Mouse (Mus musculus) cerebellum, adult 11-12 months (tissue): ENCODE measurements at regions not wholly inside any gene's neighbourhood (a gene's known extent, or its start where the extent isn't known, plus 50 kb on each side); places are given as distances from the start of the nearest gene placed in this dataset.

Experiments
- DNase-seq: peaks from one replicate; pipeline ENCODE4 v3.0.0; 2022

DNA sequence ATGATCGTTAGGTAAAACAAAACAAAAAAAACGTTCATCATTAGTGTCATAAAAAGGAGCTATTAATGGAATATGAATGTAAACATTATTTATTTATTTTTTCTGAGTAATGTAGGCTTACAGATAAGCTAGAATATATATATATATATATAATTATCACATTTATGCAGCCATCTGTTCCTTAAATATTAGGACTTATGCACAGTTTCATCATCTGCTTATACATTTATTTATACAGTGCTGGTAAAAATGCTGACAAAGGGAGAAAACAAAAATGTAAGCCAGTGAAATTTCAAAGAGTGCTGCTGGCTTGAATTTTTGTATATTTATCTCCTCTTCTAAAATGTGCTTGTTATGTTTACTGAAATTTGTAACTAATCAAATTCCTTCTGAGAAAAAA lies 4841.7 kb upstream of the Gm7489 start:
- DNase-seq: no peak

DNA sequence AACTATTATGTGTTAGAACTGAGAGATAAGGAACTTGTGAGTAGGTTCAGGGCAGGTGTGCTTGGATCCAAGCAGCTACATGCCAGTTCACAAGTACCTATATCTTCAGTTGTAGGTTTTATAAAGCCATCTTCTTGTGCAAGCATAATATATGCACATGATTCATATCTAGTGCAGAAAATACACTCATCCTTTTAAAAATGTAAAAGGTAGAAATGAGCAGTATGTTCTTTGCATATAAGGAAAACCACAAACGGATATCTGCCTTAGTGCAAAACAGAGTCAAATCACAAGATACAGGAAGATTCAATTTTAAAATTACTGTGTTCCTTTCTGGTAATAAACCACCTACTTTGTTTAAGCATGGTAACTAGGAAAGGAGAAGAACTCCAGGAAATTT lies 4819.6 kb upstream of the Gm7489 start:
- no peak for DNase-seq

DNA sequence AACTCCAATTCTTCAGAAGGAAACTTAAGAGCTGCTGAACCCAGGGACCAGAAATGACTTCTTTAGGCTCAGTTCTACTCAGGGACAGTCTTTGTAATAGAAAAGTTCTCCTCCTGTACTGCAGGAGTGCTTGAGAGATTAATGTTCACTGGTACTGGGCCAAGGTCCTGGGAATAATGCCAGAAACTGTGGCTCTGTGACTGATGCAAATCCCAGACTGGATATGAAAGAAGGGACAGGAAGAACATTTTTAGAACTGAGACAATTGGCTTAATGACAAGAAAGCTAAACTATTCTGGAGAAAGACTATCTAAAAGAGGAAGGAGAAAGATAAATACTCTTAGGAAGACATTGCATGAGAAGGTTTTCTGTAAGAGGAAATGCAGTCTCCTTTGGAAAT lies 4818.8 kb upstream of the Gm7489 start:
- peak; percentile 15 for DNase-seq

DNA sequence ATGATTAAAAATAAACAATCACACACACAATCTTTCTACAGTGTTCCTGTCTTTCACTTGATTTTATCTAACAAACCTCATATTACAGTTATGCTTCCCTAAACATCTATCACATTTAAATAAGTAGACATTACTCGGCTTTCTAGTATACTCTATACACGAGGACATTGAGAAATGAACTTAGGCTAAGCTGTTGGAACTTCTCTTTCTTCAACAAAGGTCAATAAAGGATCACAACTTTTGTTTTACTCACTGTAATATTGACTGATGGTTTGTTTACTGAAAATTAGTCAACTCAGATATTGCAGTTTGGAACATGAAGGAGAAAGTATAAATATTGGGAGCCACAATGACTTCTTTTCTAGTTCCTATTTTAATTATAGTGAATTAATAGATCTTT lies 4818.3 kb upstream of the Gm7489 start:
- no peak for DNase-seq
